Mouse (Mus musculus) embryonic facial prominence, embryonic 10.5 days (tissue): Measurements from ENCODE around the gene Lrrc63. TPM values are rescaled to one million over a fixed set of nuclear protein-coding genes. Genes with fewer than 3 reads are reported as not detected.

Experiments used
- DNase-seq: peaks from one replicate; pipeline ENCODE4 v3.0.0-alpha.2; 2017; ENCODE audit warnings: low spot score
- H3K27ac ChIP-seq: fragments of 300-500 bp; sonication (generic); replicated peaks from 2 replicates; pipeline ENCODE4 v1.5.1; 2016; ENCODE audit warnings: mild to moderate bottlenecking
- H3K27me3 ChIP-seq: fragments of 300-500 bp; sonication (generic); replicated peaks from 2 replicates; pipeline ENCODE4 v1.6.1; 2016; ENCODE audit warnings: low read depth, mild to moderate bottlenecking; ENCODE audit not compliant: poor library complexity, severe bottlenecking
- H3K36me3 ChIP-seq: fragments of 300-500 bp; sonication (generic); replicated peaks from 2 replicates; pipeline ENCODE4 v1.6.1; 2016; ENCODE audit warnings: mild to moderate bottlenecking, moderate library complexity
- H3K4me1 ChIP-seq: fragments of 300-500 bp; sonication (generic); 2 replicates; pipeline ENCODE4 v1.6.1; 2016
- H3K4me3 ChIP-seq: fragments of 300-500 bp; sonication (generic); 2 replicates; pipeline ENCODE4 v1.5.1; 2016; ENCODE audit warnings: mild to moderate bottlenecking, moderate library complexity
- H3K9me3 ChIP-seq: fragments of 300-500 bp; sonication (generic); 2 replicates; pipeline ENCODE4 v1.6.1; 2016; ENCODE audit warnings: mild to moderate bottlenecking
- WGBS: fragments of 180-500 bp; shearing (Covaris S2); methylation state at CpG from one replicate; pipeline ENCODE4 v1.1.7; 2016; 5-methylcytosine and 5-hydroxymethylcytosine counted together
- polyA plus RNA-seq: library from polyadenylated mRNA; unstranded; fragments of >200 nt; fragmentation: Nextera tagmentation; extraction: Ambion mirVana; gene quantifications from 2 replicates; pipeline ENCODE4 v1.2.1, GENCODE M21; 2016

Gene Lrrc63
- polyA plus RNA-seq, 1 experiment from 2014 or later: not detected

GRCm38 (mm10) chr14:75054455-75055343 lies 76.0 kb downstream of the Lrrc63 start:
- no peaks in the 10 kb centered on the region for H3K4me1 ChIP-seq
- DNase-seq: no peak
- no peaks in the 10 kb centered on the region for H3K27me3 ChIP-seq
- H3K9me3 ChIP-seq: no peaks in the 10 kb centered on the region
- no peak overlapping the region for H3K27ac ChIP-seq
- H3K4me3 ChIP-seq: no peak overlapping the region
- 84% methylated on average over 14 of the region's 14 CpGs for WGBS
- H3K36me3 ChIP-seq: no peaks in the 10 kb centered on the region

- H3K4me3 ChIP-seq: no peak overlapping the region
- H3K27ac ChIP-seq: no peak overlapping the region
- no peaks in the 10 kb centered on the region for H3K4me1 ChIP-seq
- no peaks in the 10 kb centered on the region for H3K36me3 ChIP-seq
- H3K27me3 ChIP-seq: no peaks in the 10 kb centered on the region
- H3K9me3 ChIP-seq: no peaks in the 10 kb centered on the region
- 63% methylated on average over 8 of the region's 8 CpGs for WGBS
- DNase-seq: no peak
Measured at GRCm38 (mm10) chr14:75052451-75052850, 78.2 kb downstream of the Lrrc63 start.

- WGBS: 78% methylated on average over 7 of the region's 7 CpGs
- H3K9me3 ChIP-seq: no peaks in the 10 kb centered on the region
- no peaks in the 10 kb centered on the region for H3K4me1 ChIP-seq
- H3K27me3 ChIP-seq: no peaks in the 10 kb centered on the region
- no peaks in the 10 kb centered on the region for H3K36me3 ChIP-seq
- no peak overlapping the region for H3K4me3 ChIP-seq
- H3K27ac ChIP-seq: no peak overlapping the region
- no peak for DNase-seq
Measured at GRCm38 (mm10) chr14:75045184-75045583, 85.5 kb downstream of the Lrrc63 start.

GRCm38 (mm10) chr14:75035431-75035830 lies 95.2 kb downstream of the Lrrc63 start:
- H3K4me1 ChIP-seq: no peaks in the 10 kb centered on the region
- no peak overlapping the region for H3K27ac ChIP-seq
- 62% methylated on average over 11 of the region's 11 CpGs for WGBS
- H3K9me3 ChIP-seq: no peaks in the 10 kb centered on the region
- H3K4me3 ChIP-seq: no peak overlapping the region
- H3K36me3 ChIP-seq: no peaks in the 10 kb centered on the region
- H3K27me3 ChIP-seq: no peaks in the 10 kb centered on the region
- DNase-seq: peak; percentile 31

Other genes with a start within 250 kb of the Lrrc63 start
- gene Lrch1, start 183.0 kb downstream of the Lrrc63 start, polyA plus RNA-seq: 7.6 and 9.1 TPM in 2 replicates
- 0.13 and 0.34 TPM in 2 replicates for gene Rubcnl, start 114.9 kb downstream of the Lrrc63 start, polyA plus RNA-seq
- 20.7 and 25.5 TPM in 2 replicates for gene Lcp1, start 220 bp upstream of the Lrrc63 start, polyA plus RNA-seq
- not detected in 2 replicates for gene Cpb2, start 111.4 kb upstream of the Lrrc63 start, polyA plus RNA-seq
- gene Zc3h13, start 153.5 kb upstream of the Lrrc63 start, polyA plus RNA-seq: 37.1 and 40.9 TPM in 2 replicates